Mouse (Mus musculus): ENCODE data around the gene Gins1. TPM values are rescaled to one million over a fixed set of nuclear protein-coding genes. Genes with fewer than 3 reads are reported as not detected.
"Not testable (repeated sequence)": the region's sequence is repeated elsewhere in the genome, so short reads cannot be mapped to it uniquely, and the experiment has no call there.

Gins1 gene
- polyA plus RNA-seq, 1 experiment from 2014 or later: 83.8 TPM

DNA sequence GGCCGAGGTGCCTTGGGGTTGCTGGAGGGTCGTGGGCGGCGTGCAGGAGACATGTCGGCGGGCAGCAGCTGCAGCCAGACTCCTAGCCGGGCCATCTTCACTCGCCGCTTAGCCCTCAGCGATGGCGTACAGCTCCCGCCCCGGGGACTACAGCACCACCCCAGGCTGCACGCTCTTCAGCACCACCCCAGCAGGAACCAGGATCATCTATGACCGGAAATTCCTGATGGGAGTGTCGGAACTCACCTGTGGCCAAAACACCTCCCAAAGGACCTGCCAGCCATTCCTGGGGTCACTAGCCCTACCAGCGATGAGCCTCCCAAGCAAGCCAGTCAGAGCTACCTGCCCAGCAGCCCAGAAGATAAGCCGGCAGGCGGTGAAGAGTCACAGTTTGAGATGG is 28.3 kb downstream of the Gins1 start:
- WGBS: 82% methylated on average over 19 of the region's 19 CpGs
- Histone ChIP-seq H3K9me3 (ENCODE audit: control insufficient read depth, low read length) (no peaks in the 10 kb centered on the region), H3K36me3 (ENCODE audit: control insufficient read depth, insufficient read depth, low read length) (peaks cover 7% of the 10 kb centered on the region; the same call in 1 of the 2 replicates), H3K27ac (replicated peaks; ENCODE audit: low read depth, low read length) (no peak overlapping the region), H3K27me3 (ENCODE audit: control insufficient read depth, insufficient read depth, low read length) (no peaks in the 10 kb centered on the region), H3K4me3 (ENCODE audit: low read depth, low read length) (no peak overlapping the region), H3K9ac (ENCODE audit: low read length) (no peak overlapping the region), H3K4me2 (ENCODE audit: low read depth, severe bottlenecking) (no peak overlapping the region), H3K4me1 (ENCODE audit: control insufficient read depth, insufficient read depth, low read length) (no peaks in the 10 kb centered on the region)
- ATAC-seq (ENCODE audit: insufficient number of reproducible peaks, low FRiP score, low TSS enrichment, low read depth): no peak
- DNase-seq (ENCODE audit: low spot score): no peak

DNA sequence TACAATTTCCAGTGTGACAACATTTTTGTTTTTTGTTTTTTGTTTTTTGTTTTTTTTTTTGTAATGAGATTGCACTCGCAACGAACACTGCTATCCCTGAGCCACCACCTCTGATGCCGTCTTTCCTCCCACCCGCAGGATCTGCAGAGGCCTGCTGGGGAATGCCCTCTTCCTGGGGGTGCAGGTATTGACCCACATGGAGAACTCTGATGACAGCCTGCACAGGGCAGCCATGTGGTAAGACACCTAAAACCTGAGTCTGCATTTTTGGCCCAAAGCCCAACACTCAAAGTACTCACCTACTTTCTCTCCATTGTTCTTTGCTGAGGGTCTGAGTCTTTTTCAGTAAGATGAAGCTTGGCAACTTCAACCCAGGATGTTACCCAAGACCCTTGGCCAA is 29.5 kb downstream of the Gins1 start:
- no peak overlapping the region for H3K4me3 ChIP-seq (ENCODE audit: low read depth, low read length)
- 92% methylated on average over 4 of the region's 4 CpGs for WGBS
- H3K4me1 ChIP-seq (ENCODE audit: control insufficient read depth, insufficient read depth, low read length): no peaks in the 10 kb centered on the region
- no peaks in the 10 kb centered on the region for H3K27me3 ChIP-seq (ENCODE audit: control insufficient read depth, insufficient read depth, low read length)
- H3K27ac ChIP-seq (replicated peaks; ENCODE audit: low read depth, low read length): no peak overlapping the region
- DNase-seq (ENCODE audit: low spot score) (no peak), ATAC-seq (ENCODE audit: insufficient number of reproducible peaks, low FRiP score, low TSS enrichment, low read depth) (no peak)
- no peaks in the 10 kb centered on the region for H3K9me3 ChIP-seq (ENCODE audit: control insufficient read depth, low read length)
- H3K4me2 ChIP-seq (ENCODE audit: low read depth, severe bottlenecking): no peak overlapping the region
- H3K9ac ChIP-seq (ENCODE audit: low read length): no peak overlapping the region
- peaks cover 7% of the 10 kb centered on the region; the same call in 1 of the 2 replicates for H3K36me3 ChIP-seq (ENCODE audit: control insufficient read depth, insufficient read depth, low read length)

DNA sequence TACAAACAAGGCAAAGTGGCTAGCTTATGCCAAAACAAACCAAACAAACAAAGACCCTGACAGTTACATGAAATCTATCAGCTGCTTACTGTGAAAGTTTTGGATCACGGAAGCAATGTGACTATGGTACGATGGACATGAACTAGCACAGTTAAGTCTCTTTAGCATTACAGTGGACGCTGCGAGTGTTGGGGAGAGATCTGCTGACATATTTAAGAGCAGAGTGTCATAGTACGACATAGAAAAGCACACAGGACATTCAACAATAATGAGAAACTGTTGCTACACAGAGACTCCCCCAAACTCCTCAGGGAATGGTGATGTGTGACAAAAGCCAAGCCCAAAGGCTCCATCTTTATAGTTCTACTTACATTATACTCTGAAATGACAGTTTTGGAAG is 38.8 kb downstream of the Gins1 start:
- WGBS: 94% methylated on average over 5 of the region's 5 CpGs
- DNase-seq (ENCODE audit: low spot score) (no peak), ATAC-seq (ENCODE audit: insufficient number of reproducible peaks, low FRiP score, low TSS enrichment, low read depth) (no peak)
- Histone ChIP-seq H3K27me3 (ENCODE audit: control insufficient read depth, insufficient read depth, low read length) (no peaks in the 10 kb centered on the region), H3K4me2 (ENCODE audit: low read depth, severe bottlenecking) (no peak overlapping the region), H3K27ac (replicated peaks; ENCODE audit: low read depth, low read length) (no peak overlapping the region), H3K9me3 (ENCODE audit: control insufficient read depth, low read length) (no peaks in the 10 kb centered on the region), H3K36me3 (ENCODE audit: control insufficient read depth, insufficient read depth, low read length) (peaks cover 2% of the 10 kb centered on the region; the same call in 1 of the 2 replicates), H3K9ac (ENCODE audit: low read length) (no peak overlapping the region), H3K4me3 (ENCODE audit: low read depth, low read length) (no peak overlapping the region), H3K4me1 (ENCODE audit: control insufficient read depth, insufficient read depth, low read length) (no peaks in the 10 kb centered on the region)

DNA sequence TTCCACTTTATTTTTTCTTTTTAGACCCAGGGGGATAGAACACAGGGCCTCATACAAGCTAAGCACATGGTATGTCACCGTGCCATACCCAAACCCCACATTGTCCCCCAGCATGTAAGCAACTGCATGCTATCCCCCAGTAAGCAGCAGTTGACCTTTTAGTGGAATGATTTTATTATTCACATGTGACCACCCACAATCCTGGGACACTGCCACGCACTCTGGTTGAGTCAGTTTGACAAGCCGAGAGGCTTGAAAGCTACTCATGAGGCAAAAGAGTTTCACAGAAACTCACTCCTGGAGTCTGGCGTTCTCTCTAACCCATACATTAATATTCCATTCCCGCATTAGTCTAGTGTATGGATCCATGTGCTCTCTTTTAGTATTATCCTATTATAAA is 42.1 kb downstream of the Gins1 start:
- not testable (repeated sequence) for H3K4me2 ChIP-seq (ENCODE audit: low read depth, severe bottlenecking); ATAC-seq (ENCODE audit: insufficient number of reproducible peaks, low FRiP score, low TSS enrichment, low read depth); H3K27ac ChIP-seq (replicated peaks; ENCODE audit: low read depth, low read length); H3K9me3 ChIP-seq (ENCODE audit: control insufficient read depth, low read length); DNase-seq (ENCODE audit: low spot score); H3K36me3 ChIP-seq (ENCODE audit: control insufficient read depth, insufficient read depth, low read length); H3K4me1 ChIP-seq (ENCODE audit: control insufficient read depth, insufficient read depth, low read length); H3K27me3 ChIP-seq (ENCODE audit: control insufficient read depth, insufficient read depth, low read length); H3K4me3 ChIP-seq (ENCODE audit: low read depth, low read length); H3K9ac ChIP-seq (ENCODE audit: low read length)
- WGBS: 95% methylated on average over 5 of the region's 5 CpGs

DNA sequence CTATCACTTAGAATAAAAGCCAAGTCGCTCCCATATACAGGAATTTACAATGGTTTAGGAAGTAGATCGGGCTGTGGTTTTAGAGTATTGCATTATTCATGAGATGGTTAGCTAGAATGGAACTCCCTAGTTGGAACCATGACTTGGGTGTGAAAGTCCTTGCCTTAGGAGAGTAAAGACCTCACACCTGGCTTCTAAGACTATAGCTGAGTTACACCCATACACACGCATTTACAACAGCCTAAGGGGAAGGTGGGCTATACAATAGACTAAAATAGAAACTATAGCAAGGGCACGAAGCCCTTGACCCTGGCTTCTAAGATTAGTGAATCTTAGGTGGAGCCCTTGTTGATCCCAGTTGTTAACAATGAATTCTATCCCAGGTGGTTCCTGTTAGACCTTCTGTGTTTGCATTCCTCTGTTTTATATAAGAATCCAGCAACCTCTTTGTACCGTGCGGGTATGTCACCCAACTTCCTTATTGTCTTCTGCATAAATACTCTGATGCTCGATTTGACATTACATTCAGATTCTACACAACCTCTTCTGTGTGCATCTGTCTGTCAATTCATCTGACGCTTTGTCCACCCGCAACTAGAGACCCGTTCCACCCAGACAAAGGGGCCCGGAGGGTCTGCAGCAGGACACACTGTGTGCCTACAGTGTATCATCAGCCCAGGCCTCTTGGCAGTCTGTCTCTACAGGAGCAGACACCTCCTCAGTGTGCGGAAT is 42.8 kb downstream of the Gins1 start:
- not testable (repeated sequence) for ATAC-seq (ENCODE audit: insufficient number of reproducible peaks, low FRiP score, low TSS enrichment, low read depth); H3K4me1 ChIP-seq (ENCODE audit: control insufficient read depth, insufficient read depth, low read length); H3K27me3 ChIP-seq (ENCODE audit: control insufficient read depth, insufficient read depth, low read length); H3K27ac ChIP-seq (replicated peaks; ENCODE audit: low read depth, low read length); DNase-seq (ENCODE audit: low spot score); H3K4me3 ChIP-seq (ENCODE audit: low read depth, low read length); H3K4me2 ChIP-seq (ENCODE audit: low read depth, severe bottlenecking); H3K9ac ChIP-seq (ENCODE audit: low read length); H3K36me3 ChIP-seq (ENCODE audit: control insufficient read depth, insufficient read depth, low read length); H3K9me3 ChIP-seq (ENCODE audit: control insufficient read depth, low read length)
- 92% methylated on average over 12 of the region's 12 CpGs for WGBS

DNA sequence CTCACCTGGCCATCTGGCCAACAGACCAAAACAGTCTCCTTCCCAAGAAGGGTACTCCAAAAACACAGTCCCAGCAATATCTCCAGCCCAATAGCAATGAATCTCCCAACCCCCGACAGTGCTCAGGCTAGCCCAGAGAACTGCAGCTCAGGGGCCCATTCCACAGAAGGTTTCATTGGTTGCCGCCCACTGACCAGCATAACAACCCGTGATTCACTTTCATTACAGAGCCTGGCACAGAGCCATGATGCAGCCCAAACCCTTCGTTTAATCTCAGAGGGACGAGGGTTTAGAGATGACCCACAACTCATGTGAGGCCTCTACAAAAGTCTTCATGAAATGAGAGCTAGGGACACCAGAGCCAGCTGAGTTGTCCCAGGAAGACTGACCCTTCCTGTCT is 43.6 kb downstream of the Gins1 start:
- H3K36me3 ChIP-seq (ENCODE audit: control insufficient read depth, insufficient read depth, low read length): peaks cover 2% of the 10 kb centered on the region; the same call in 1 of the 2 replicates

DNA sequence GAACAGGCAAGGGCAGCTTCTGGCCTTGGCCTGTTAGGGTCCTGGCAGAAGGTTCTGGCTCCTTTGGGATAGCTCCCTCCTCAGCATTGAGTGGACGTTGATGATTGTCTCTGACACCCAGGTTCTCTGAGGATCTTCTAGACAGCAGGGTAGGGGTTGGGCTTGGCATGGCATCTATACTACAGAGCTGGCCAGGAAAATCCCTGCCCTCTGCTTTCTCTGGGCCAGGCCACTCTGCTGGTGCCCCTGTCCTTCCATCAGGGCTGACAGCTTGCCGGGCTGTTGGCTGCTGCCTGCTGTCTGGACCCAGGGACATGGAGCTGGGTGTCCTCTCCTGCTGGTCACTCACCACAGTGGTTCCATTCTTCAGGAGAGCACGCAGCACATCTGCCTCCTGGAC is 44.5 kb downstream of the Gins1 start:
- no peak for ATAC-seq (ENCODE audit: insufficient number of reproducible peaks, low FRiP score, low TSS enrichment, low read depth)
- Histone ChIP-seq H3K9me3 (ENCODE audit: control insufficient read depth, low read length) (no peaks in the 10 kb centered on the region), H3K4me1 (ENCODE audit: control insufficient read depth, insufficient read depth, low read length) (no peaks in the 10 kb centered on the region), H3K27ac (replicated peaks; ENCODE audit: low read depth, low read length) (no peak overlapping the region), H3K4me2 (ENCODE audit: low read depth, severe bottlenecking) (no peak overlapping the region), H3K27me3 (ENCODE audit: control insufficient read depth, insufficient read depth, low read length) (no peaks in the 10 kb centered on the region), H3K4me3 (ENCODE audit: low read depth, low read length) (no peak overlapping the region), H3K36me3 (ENCODE audit: control insufficient read depth, insufficient read depth, low read length) (peaks cover 2% of the 10 kb centered on the region; the same call in 1 of the 2 replicates), H3K9ac (ENCODE audit: low read length) (no peak overlapping the region)
- DNase-seq (ENCODE audit: low spot score): no peak
- WGBS: 92% methylated on average over 3 of the region's 3 CpGs

More for the DNA sequence above, 43.6 kb downstream of the Gins1 start:
- Histone ChIP-seq H3K27me3 (ENCODE audit: control insufficient read depth, insufficient read depth, low read length) (no peaks in the 10 kb centered on the region), H3K4me2 (ENCODE audit: low read depth, severe bottlenecking) (no peak overlapping the region), H3K9ac (ENCODE audit: low read length) (no peak overlapping the region), H3K9me3 (ENCODE audit: control insufficient read depth, low read length) (no peaks in the 10 kb centered on the region), H3K4me1 (ENCODE audit: control insufficient read depth, insufficient read depth, low read length) (no peaks in the 10 kb centered on the region), H3K4me3 (ENCODE audit: low read depth, low read length) (no peak overlapping the region), H3K27ac (replicated peaks; ENCODE audit: low read depth, low read length) (no peak overlapping the region)
- ATAC-seq (ENCODE audit: insufficient number of reproducible peaks, low FRiP score, low TSS enrichment, low read depth) (no peak), DNase-seq (ENCODE audit: low spot score) (no peak)
- WGBS: 91% methylated on average over 5 of the region's 5 CpGs

DNA sequence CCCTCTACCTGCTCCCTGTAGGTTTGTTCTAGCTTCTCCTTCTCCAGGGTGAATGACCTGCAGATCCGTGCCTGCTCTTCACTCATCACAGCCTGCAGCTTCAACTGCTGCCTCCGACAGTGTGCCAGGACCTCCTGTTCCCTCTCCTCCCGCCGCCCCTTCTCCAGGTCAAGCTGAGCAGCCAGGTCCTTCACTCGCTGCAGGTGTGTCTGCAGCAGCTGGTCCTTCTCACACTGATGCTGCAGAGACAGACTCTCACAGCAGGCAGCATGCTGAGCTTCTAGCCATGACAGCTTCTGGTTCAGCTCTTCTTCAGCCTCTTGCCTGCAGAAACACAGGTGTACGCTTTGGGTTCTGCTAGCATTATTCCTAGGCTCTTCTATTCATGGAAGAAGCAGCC is 44.9 kb downstream of the Gins1 start:
- Histone ChIP-seq H3K9me3 (ENCODE audit: control insufficient read depth, low read length) (no peaks in the 10 kb centered on the region), H3K27me3 (ENCODE audit: control insufficient read depth, insufficient read depth, low read length) (no peaks in the 10 kb centered on the region), H3K36me3 (ENCODE audit: control insufficient read depth, insufficient read depth, low read length) (peaks cover 2% of the 10 kb centered on the region; the same call in 1 of the 2 replicates), H3K9ac (ENCODE audit: low read length) (no peak overlapping the region), H3K4me1 (ENCODE audit: control insufficient read depth, insufficient read depth, low read length) (no peaks in the 10 kb centered on the region), H3K27ac (replicated peaks; ENCODE audit: low read depth, low read length) (no peak overlapping the region), H3K4me2 (ENCODE audit: low read depth, severe bottlenecking) (no peak overlapping the region), H3K4me3 (ENCODE audit: low read depth, low read length) (no peak overlapping the region)
- no peak for ATAC-seq (ENCODE audit: insufficient number of reproducible peaks, low FRiP score, low TSS enrichment, low read depth)
- 93% methylated on average over 6 of the region's 6 CpGs for WGBS
- DNase-seq (ENCODE audit: low spot score): no peak

DNA sequence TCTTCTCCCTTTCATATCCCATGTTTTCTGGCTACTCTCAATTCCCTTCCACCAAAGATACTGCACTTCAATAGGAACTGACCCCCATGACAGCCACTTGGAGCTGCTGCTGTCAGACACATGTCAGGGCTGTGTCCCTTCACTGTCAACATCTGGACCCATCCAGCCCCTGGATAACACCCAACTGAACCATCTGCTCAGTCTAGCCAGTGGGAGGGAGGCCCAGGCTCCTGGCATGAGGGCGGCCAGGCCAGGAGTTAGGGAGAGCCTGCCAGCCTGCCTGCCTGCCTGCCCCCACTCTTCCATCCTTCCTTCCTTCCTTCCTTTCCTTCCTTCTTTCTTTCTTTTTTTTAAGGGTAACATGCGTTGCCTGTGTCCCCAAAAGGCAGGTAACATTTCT is 46.0 kb downstream of the Gins1 start:
- Histone ChIP-seq H3K4me1 (ENCODE audit: control insufficient read depth, insufficient read depth, low read length) (no peaks in the 10 kb centered on the region), H3K36me3 (ENCODE audit: control insufficient read depth, insufficient read depth, low read length) (no peaks in the 10 kb centered on the region; the same call in 1 of the 2 replicates), H3K27me3 (ENCODE audit: control insufficient read depth, insufficient read depth, low read length) (no peaks in the 10 kb centered on the region), H3K9ac (ENCODE audit: low read length) (no peak overlapping the region), H3K27ac (replicated peaks; ENCODE audit: low read depth, low read length) (no peak overlapping the region), H3K9me3 (ENCODE audit: control insufficient read depth, low read length) (no peaks in the 10 kb centered on the region), H3K4me3 (ENCODE audit: low read depth, low read length) (no peak overlapping the region), H3K4me2 (ENCODE audit: low read depth, severe bottlenecking) (no peak overlapping the region)
- ATAC-seq (ENCODE audit: insufficient number of reproducible peaks, low FRiP score, low TSS enrichment, low read depth) (no peak), DNase-seq (ENCODE audit: low spot score) (no peak)
- 88% methylated on average over 2 of the region's 2 CpGs for WGBS
